Mouse (Mus musculus): ENCODE results near the gene Angptl2. TPM values are rescaled to one million over a fixed set of nuclear protein-coding genes. Genes with fewer than 3 reads are reported as not detected.

The Angptl2 gene
- polyA plus RNA-seq, 1 experiment from 2014 or later: 27.0 TPM

DNA sequence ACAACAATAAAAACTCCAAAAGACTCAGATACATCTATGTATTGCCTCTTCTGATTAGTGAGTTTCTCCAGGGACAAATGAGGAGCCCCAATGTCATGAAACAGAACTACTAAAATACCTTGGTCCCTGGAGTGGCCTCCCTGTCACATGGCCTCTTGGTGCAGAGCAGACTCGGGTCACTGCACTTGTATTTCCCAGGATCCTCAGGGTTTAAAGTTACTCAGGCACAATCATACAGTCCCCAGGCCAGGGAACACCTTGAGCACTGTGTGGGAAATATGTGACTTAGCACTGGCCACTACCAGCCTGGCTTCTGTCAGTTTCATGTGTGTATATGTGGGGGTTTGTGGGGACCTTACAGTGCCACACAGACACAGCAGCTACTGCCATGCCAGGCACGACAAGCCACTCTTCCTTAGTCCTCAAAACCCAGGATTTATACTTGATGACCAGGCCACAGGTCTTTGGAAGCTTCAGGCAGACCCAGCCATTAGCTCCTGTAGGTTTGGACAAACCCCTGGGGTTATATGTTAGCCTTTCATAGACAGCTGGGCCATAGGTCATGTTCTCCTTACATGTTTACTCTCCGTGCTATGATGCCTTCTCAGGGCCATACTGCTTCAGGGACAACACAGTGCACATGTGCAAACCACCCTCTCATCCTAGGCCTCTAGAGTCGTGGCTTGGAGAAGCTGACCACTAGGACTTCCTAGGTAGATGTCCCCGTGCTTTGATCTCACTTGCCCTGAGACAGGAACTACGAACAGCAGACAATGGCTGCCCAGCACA, 17.1 kb downstream of the Angptl2 start:
- H3K4me2 ChIP-seq (replicated peaks; ENCODE audit: low read depth, low read length): no peak overlapping the region
- no peak overlapping the region for H3K9ac ChIP-seq (ENCODE audit: low read depth, low read length)
- H3K27me3 ChIP-seq (ENCODE audit: control insufficient read depth, insufficient read depth, low read length): no peaks in the 10 kb centered on the region
- no peak for ATAC-seq (ENCODE audit: low FRiP score, low TSS enrichment)
- peak overlapping the region; percentile 2; the same call in 1 of the 2 replicates for H3K27ac ChIP-seq (ENCODE audit: low read depth, low read length)
- H3K4me3 ChIP-seq (ENCODE audit: low read length): no peak overlapping the region
- peaks cover 20% of the 10 kb centered on the region for H3K36me3 ChIP-seq (ENCODE audit: control insufficient read depth, insufficient read depth, low read length)
- peaks cover 11% of the 10 kb centered on the region; the same call in 1 of the 2 replicates for H3K4me1 ChIP-seq (ENCODE audit: control insufficient read depth, insufficient read depth, low read length)
- 64% methylated on average over 6 of the region's 6 CpGs for WGBS
- H3K9me3 ChIP-seq (ENCODE audit: control insufficient read depth, low read length): no peaks in the 10 kb centered on the region

DNA sequence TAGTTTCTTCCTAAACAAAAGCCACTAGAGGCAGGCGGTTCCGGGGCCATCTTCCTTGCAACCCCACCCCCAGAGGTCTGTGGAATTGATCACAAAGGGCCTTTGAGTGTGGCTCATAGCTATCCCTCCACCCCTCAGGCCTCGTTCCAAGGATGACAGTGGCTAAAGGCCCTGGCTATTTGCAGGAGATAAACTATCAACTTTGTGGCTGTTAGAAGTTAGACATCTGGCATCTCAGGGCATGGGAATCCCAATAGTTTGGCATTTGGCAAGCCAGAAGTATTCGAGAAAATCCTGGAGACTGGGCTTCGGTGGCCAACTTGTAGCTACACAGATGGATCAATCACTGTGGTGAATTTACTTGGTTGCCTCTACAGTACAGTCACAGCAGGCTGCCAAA, 18.0 kb downstream of the Angptl2 start:
- Histone ChIP-seq H3K9ac (ENCODE audit: low read depth, low read length) (no peak overlapping the region), H3K9me3 (ENCODE audit: control insufficient read depth, low read length) (no peaks in the 10 kb centered on the region), H3K36me3 (ENCODE audit: control insufficient read depth, insufficient read depth, low read length) (peaks cover 14% of the 10 kb centered on the region), H3K27me3 (ENCODE audit: control insufficient read depth, insufficient read depth, low read length) (no peaks in the 10 kb centered on the region), H3K27ac (ENCODE audit: low read depth, low read length) (no peak overlapping the region), H3K4me2 (replicated peaks; ENCODE audit: low read depth, low read length) (no peak overlapping the region), H3K4me1 (ENCODE audit: control insufficient read depth, insufficient read depth, low read length) (peaks cover 11% of the 10 kb centered on the region; the same call in 1 of the 2 replicates), H3K4me3 (ENCODE audit: low read length) (no peak overlapping the region)
- WGBS: 87% methylated on average over 5 of the region's 5 CpGs
- no peak for ATAC-seq (ENCODE audit: low FRiP score, low TSS enrichment)

DNA sequence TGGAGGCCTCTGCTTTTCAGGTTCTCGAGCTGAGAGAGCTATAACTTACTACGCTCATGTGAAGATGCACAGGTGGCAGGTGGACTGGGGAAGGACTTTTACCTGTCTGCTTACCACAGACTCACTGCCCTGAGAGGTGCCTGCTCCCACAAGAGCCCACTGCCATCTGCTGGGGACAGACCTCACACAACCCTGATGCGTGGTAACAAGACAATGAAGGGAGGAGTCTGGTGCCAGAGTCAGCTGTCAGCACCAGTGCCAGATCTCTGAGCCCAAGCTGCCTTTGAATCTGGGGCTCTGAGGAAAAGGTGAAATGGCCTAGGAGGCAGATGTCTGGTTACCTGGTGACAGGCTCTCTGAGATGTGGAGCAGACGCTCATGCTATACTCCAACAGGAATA, 19.0 kb downstream of the Angptl2 start:
- H3K4me3 ChIP-seq (ENCODE audit: low read length): no peak overlapping the region
- H3K36me3 ChIP-seq (ENCODE audit: control insufficient read depth, insufficient read depth, low read length): peaks cover 8% of the 10 kb centered on the region; the same call in 1 of the 2 replicates
- WGBS: 96% methylated on average over 4 of the region's 4 CpGs
- H3K4me2 ChIP-seq (replicated peaks; ENCODE audit: low read depth, low read length): no peak overlapping the region
- no peaks in the 10 kb centered on the region for H3K9me3 ChIP-seq (ENCODE audit: control insufficient read depth, low read length)
- no peak overlapping the region for H3K9ac ChIP-seq (ENCODE audit: low read depth, low read length)
- H3K4me1 ChIP-seq (ENCODE audit: control insufficient read depth, insufficient read depth, low read length): peaks cover 11% of the 10 kb centered on the region; the same call in 1 of the 2 replicates
- no peak overlapping the region for H3K27ac ChIP-seq (ENCODE audit: low read depth, low read length)
- no peaks in the 10 kb centered on the region for H3K27me3 ChIP-seq (ENCODE audit: control insufficient read depth, insufficient read depth, low read length)
- ATAC-seq (ENCODE audit: low FRiP score, low TSS enrichment): no peak

DNA sequence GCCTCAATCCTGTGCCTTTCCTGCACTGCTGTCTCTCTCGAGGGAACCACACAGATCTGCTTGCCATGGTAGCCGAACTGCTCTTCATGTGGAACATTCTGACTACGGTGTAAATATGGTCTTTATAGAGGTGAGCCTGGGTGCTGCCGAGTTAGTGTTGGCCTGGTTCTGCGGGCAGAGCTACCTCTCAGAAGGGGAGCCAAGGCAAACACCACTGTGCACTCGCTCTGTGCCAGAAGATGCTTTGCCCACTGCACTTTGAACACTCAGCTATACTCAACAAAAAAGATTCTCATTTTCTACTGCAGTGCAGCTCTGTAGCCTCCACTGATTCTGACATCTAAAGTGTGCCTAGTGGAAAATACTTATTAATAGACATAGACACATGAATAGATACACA, 21.7 kb downstream of the Angptl2 start:
- Histone ChIP-seq H3K4me1 (ENCODE audit: control insufficient read depth, insufficient read depth, low read length) (peaks cover 9% of the 10 kb centered on the region; the same call in 1 of the 2 replicates), H3K9ac (ENCODE audit: low read depth, low read length) (no peak overlapping the region), H3K27ac (ENCODE audit: low read depth, low read length) (no peak overlapping the region), H3K27me3 (ENCODE audit: control insufficient read depth, insufficient read depth, low read length) (no peaks in the 10 kb centered on the region), H3K4me2 (replicated peaks; ENCODE audit: low read depth, low read length) (no peak overlapping the region), H3K36me3 (ENCODE audit: control insufficient read depth, insufficient read depth, low read length) (peaks cover 10% of the 10 kb centered on the region; the same call in 1 of the 2 replicates), H3K9me3 (ENCODE audit: control insufficient read depth, low read length) (no peaks in the 10 kb centered on the region), H3K4me3 (ENCODE audit: low read length) (no peak overlapping the region)
- 88% methylated on average over 6 of the region's 6 CpGs for WGBS
- ATAC-seq (ENCODE audit: low FRiP score, low TSS enrichment): no peak

DNA sequence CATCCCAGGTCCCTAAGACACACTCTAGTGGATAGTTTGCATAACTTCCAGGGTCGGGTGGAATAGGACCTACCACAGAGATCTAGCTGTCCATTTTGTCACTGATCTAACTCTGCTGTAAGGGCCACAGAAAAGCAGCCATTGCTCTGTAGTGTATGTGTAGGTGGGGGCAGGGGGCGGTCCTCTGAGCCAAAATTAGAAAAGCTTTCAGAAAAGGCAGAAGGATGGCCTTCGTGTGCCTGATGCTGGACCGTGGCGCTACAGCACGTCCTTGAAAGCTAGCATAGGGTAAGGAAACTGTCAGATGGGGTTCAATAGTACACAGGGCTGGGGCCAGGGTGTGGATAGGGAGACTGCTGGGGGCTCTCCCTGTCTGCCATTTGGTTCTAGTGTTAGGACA, 29.0 kb downstream of the Angptl2 start:
- Histone ChIP-seq H3K4me3 (ENCODE audit: low read length) (no peak overlapping the region), H3K4me1 (ENCODE audit: control insufficient read depth, insufficient read depth, low read length) (peaks cover 5% of the 10 kb centered on the region; the same call in 1 of the 2 replicates), H3K27me3 (ENCODE audit: control insufficient read depth, insufficient read depth, low read length) (no peaks in the 10 kb centered on the region), H3K9me3 (ENCODE audit: control insufficient read depth, low read length) (no peaks in the 10 kb centered on the region), H3K36me3 (ENCODE audit: control insufficient read depth, insufficient read depth, low read length) (peaks cover 22% of the 10 kb centered on the region; the same call in 1 of the 2 replicates), H3K4me2 (replicated peaks; ENCODE audit: low read depth, low read length) (no peak overlapping the region), H3K9ac (ENCODE audit: low read depth, low read length) (no peak overlapping the region), H3K27ac (ENCODE audit: low read depth, low read length) (no peak overlapping the region)
- ATAC-seq (ENCODE audit: low FRiP score, low TSS enrichment): no peak
- 83% methylated on average over 6 of the region's 6 CpGs for WGBS

DNA sequence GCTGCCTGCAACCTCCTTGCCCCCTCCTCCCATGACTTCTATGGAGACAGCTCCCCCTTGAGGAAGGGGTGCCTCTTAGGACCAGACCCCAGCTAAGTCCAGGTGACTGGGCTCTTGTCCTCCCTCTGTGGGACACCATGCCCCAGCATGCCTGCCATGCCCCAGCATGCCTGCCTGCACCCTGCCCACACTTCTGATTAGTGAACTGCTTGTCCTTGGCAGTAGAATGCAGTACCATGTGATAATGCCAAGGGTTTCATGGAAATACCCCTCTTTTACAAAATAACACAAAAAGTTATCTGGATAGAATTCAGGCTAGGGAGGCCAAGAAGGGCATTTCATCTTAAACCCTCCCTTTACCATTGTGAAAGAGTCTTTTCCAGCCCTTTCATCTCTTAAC, 29.5 kb downstream of the Angptl2 start:
- Histone ChIP-seq H3K27me3 (ENCODE audit: control insufficient read depth, insufficient read depth, low read length) (no peaks in the 10 kb centered on the region), H3K4me2 (replicated peaks; ENCODE audit: low read depth, low read length) (no peak overlapping the region), H3K9ac (ENCODE audit: low read depth, low read length) (no peak overlapping the region), H3K4me1 (ENCODE audit: control insufficient read depth, insufficient read depth, low read length) (0 out of 2 replicates have a peak, but pooled peaks cover under 1% of the 10 kb centered on the region), H3K27ac (ENCODE audit: low read depth, low read length) (no peak overlapping the region), H3K9me3 (ENCODE audit: control insufficient read depth, low read length) (no peaks in the 10 kb centered on the region), H3K4me3 (ENCODE audit: low read length) (no peak overlapping the region), H3K36me3 (ENCODE audit: control insufficient read depth, insufficient read depth, low read length) (peaks cover 22% of the 10 kb centered on the region; the same call in 1 of the 2 replicates)
- no peak for ATAC-seq (ENCODE audit: low FRiP score, low TSS enrichment)

DNA sequence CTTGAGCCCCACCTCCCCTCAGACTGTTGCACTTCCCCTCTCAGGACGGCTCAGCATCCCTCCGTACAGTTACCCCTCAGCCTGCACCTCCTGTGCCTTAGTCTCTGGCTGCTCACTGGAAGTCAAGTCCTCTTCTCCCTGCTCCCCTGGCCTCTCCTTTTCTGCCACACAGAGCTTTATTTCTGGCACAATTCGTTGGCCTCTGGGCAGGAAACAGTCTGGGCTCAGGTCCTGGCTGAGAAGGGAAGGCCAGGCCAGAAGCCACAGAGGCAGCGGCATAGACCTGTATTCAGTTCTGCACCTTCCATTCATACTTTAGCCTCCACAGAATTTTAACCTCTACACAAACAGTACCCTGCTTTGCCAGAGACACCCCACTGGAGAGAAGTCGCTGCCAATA, 31.0 kb downstream of the Angptl2 start:
- no peak overlapping the region for H3K4me2 ChIP-seq (replicated peaks; ENCODE audit: low read depth, low read length)
- H3K4me3 ChIP-seq (ENCODE audit: low read length): no peak overlapping the region
- no peak overlapping the region for H3K9ac ChIP-seq (ENCODE audit: low read depth, low read length)
- peaks cover 22% of the 10 kb centered on the region; the same call in 1 of the 2 replicates for H3K36me3 ChIP-seq (ENCODE audit: control insufficient read depth, insufficient read depth, low read length)
- no peaks in the 10 kb centered on the region for H3K4me1 ChIP-seq (ENCODE audit: control insufficient read depth, insufficient read depth, low read length)
- no peaks in the 10 kb centered on the region for H3K27me3 ChIP-seq (ENCODE audit: control insufficient read depth, insufficient read depth, low read length)
- no peaks in the 10 kb centered on the region for H3K9me3 ChIP-seq (ENCODE audit: control insufficient read depth, low read length)
- 80% methylated on average over 5 of the region's 5 CpGs for WGBS
- no peak overlapping the region for H3K27ac ChIP-seq (ENCODE audit: low read depth, low read length)
- no peak for ATAC-seq (ENCODE audit: low FRiP score, low TSS enrichment)

DNA sequence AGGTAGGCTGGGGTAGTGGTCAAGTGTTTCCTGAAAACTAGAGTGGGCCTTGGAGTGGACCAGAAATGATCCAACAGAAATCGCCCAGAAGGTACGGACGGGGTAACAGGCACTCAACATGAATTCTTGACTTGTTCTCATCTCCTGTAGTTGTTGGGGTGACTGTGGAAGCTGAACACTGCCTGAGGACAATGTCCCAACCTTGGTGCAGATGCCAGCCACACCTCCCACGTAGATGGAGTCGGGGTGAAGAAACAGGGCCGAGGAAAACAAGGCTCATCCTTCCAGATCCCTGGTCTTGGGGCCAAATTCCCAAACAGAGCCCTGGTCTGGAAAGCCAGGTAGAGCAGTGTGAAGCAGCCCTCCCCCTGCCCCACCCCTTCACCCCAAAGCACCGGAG, 32.7 kb downstream of the Angptl2 start:
- Histone ChIP-seq H3K27me3 (ENCODE audit: control insufficient read depth, insufficient read depth, low read length) (no peaks in the 10 kb centered on the region), H3K9ac (ENCODE audit: low read depth, low read length) (no peak overlapping the region), H3K4me2 (replicated peaks; ENCODE audit: low read depth, low read length) (no peak overlapping the region), H3K4me3 (ENCODE audit: low read length) (no peak overlapping the region), H3K4me1 (ENCODE audit: control insufficient read depth, insufficient read depth, low read length) (peaks cover under 1% of the 10 kb centered on the region; the same call in 1 of the 2 replicates), H3K27ac (ENCODE audit: low read depth, low read length) (no peak overlapping the region), H3K9me3 (ENCODE audit: control insufficient read depth, low read length) (no peaks in the 10 kb centered on the region), H3K36me3 (ENCODE audit: control insufficient read depth, insufficient read depth, low read length) (peaks cover 7% of the 10 kb centered on the region; the same call in 1 of the 2 replicates)
- ATAC-seq (ENCODE audit: low FRiP score, low TSS enrichment): no peak
- WGBS: 85% methylated on average over 7 of the region's 7 CpGs

DNA sequence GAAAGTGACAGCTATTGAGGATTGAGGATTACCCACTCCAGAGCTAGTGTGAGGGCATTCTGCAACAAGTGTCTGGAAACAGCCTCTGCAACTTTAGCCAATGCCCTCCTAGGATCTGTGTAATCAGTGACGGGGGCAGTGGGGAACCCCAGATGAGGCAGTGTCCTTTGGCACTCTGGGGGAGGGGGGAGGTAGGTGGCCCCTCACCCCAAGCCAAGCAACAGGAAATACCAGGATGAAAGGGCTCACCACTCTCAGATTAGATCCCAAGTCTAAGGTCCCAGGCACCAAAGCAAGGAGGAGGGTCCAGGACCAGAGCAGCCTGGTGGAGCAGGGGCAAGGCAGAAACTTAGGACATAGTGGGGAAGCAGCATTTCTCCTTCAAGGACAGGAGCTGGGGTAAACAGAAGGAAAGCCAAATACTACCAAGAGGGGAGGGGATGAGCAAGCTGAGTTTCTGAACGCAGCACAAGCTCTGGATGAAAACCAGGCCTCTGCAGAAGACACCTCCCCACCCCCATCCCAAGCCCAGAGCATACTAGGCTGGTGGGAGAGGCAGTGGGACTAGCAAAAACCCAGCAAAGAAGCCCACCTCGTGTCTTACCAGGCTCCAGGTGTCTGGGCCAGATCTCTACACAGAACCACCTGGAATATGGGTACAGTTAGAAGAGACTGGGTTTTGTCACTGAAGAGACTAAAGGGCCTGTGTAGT, 34.2 kb downstream of the Angptl2 start:
- no peak for ATAC-seq (ENCODE audit: low FRiP score, low TSS enrichment)
- Histone ChIP-seq H3K4me2 (replicated peaks; ENCODE audit: low read depth, low read length) (no peak overlapping the region), H3K9ac (ENCODE audit: low read depth, low read length) (no peak overlapping the region), H3K27ac (ENCODE audit: low read depth, low read length) (no peak overlapping the region), H3K27me3 (ENCODE audit: control insufficient read depth, insufficient read depth, low read length) (no peaks in the 10 kb centered on the region), H3K4me1 (ENCODE audit: control insufficient read depth, insufficient read depth, low read length) (peaks cover 9% of the 10 kb centered on the region; the same call in 1 of the 2 replicates), H3K36me3 (ENCODE audit: control insufficient read depth, insufficient read depth, low read length) (peaks cover 7% of the 10 kb centered on the region; the same call in 1 of the 2 replicates), H3K4me3 (ENCODE audit: low read length) (no peak overlapping the region), H3K9me3 (ENCODE audit: control insufficient read depth, low read length) (no peaks in the 10 kb centered on the region)
- WGBS: 63% methylated on average over 3 of the region's 3 CpGs

All from kidney, embryonic 14.5 days (tissue).